Mouse (Mus musculus) ovary, postnatal 14 days (tissue): ENCODE data around the gene Tmed2.
"Not testable (repeated sequence)": the region's sequence is repeated elsewhere in the genome, so short reads cannot be mapped to it uniquely, and the experiment has no call there.

ENCODE experiments used
- DNase-seq: peaks from one replicate; pipeline ENCODE4 v3.0.0; 2022; ENCODE audit warnings: low spot score

The Tmed2 gene

DNA sequence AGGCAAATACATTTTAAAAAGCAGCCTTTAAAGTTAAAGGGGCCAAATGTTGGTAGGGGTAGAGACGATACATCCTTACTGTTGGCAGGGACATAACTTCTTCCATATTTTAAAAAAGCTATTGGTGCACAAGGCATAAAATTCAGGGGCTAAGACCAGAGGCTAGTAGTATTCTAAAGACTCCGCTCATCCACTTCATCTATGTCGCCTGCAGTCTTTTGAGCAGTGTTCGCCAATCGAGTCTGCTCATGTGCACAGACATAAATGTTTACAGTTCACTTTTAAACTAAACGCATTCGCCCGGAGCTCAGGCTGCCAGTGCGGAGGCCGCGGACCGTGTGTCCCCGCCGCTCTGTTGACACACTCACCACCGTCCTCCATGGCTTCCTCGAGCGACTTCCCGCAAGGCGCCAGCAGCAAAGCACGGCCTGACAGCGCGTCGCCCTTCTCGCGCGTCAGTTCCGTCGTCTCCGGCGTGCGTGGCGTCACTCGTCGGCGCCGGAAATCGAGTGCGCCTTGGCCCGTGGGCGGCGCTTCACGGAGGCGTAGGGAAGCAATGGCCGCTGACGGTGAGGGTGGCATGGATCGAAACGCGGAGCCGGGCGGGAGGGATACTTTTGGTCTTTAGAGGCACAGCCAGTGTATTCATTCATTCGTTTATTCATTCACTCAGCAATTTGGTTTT is 38.3 kb downstream of the Tmed2 start, which contains the start of the genes Eif2b1 and Gtf2h3:
TSS of gene Eif2b1 (minus strand) at position 499 of the 685 bp plus-strand sequence.
TSS of gene Gtf2h3 (plus strand) at position 508 of the 685 bp plus-strand sequence.
- peak; percentile 95 for DNase-seq

DNA sequence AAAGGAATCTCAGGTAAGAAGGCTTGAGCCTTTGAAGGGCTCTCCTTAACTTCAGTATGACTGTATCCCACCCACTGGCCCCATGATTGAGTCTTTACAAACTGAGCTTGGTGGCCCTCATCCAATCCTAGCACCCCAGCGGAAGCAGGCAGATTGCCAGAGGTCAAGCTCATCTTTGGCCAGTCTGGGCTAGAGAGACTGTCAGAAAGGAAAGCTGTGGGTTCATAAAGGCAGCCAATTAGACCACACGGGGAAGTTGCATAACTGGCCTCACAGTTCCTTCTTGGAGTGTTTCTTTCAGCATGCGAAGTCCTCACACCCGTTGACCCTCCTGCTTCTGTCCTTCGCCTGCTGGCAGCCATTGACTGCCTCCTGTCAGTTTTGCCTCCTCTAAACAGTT is 42.0 kb downstream of the Tmed2 start:
- DNase-seq, result no peak

DNA sequence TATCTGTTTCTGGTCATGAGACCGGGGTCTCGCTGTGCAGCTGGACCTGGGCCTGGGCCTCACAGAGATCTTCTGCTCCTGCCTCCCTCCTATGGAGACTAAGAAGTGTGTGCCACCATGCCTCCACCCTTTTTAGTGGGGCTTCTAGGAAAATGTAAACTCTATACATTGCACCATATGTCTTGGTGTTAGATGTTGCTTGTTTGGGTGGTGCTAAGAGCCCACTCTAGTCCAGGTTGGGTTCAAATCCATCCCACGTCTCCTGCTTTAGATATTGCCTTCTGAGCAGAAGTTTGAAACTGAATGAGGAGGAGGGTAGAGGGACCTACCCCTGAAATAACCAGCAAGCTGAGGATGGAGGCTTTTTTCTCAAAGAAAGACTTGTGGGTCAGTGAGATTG is 52.3 kb downstream of the Tmed2 start:
- DNase-seq, result no peak

DNA sequence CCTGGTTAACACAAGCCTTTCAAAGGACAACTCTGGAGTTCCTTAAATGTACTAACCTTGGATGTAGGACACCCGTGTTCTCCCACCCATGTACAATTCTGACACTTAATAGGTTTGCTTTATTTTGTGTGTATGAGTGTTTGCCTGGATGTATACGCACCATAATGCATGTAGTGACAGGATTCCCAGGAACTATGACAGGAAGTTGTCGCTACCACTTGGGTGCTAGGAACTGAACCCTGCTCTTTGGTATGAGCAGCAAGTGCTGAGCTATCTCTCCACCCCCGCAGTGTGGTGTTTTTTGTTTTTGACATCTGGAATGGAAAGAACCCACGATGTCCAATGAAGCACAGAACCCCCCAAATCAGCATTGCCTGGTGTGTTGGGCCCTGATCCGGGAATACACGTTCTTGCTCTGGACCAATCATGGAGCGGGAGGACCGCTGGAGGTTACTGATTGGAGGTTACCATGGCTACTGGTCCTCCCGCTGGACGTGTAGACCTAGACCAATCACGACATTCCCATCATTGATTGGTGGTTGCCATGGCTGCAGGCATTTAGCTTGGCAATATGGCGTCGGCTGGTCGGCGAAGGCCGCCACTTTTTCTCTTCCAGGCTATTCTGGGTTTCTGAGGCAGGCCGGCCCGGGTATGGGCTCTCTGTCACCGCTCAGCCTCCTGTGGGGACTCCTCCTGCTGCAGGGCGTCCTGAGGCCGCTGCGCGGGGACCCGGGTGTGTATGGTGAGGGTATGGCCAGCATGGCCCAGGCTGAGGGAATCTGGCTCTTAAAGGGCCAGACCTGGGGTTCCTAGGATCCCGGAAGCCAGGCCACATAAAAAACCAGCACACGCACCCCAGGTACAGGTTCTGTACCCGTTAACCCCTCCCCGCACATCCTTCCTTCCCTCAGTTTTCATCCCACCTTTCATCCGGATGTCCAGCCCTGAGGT is 58.0 kb downstream of the Tmed2 start:
- DNase-seq, result peak; percentile 84

DNA sequence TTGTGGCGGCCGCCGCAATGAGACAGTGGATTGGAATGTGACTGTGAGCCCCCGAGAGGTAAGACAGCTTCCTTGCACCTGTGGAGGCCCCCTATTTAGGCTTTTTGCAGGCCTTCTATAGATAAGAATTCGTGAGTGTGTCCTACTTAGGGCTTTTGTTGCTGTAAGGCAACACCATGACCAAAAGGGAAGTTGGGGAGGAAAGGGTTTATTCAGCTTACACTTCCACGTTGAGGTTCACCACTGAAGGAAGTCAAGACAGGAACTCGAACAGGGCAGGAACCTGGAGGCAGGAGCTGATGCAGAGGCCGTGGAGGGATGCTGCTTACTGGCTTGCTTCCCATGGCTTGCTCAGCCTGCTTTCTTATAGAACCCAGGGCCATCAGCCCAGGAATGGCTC is 59.2 kb downstream of the Tmed2 start:
- DNase-seq, result not testable (repeated sequence)
